Mouse (Mus musculus): ENCODE measurements around the gene Slc35d2. TPM values are rescaled to one million over a fixed set of nuclear protein-coding genes. Genes with fewer than 3 reads are reported as not detected.

Slc35d2 gene
- 10 to 100 TPM in 1 of 2 experiments, 1 to 10 TPM in 1; 7.8 to 11.7 TPM for total RNA-seq (2021)
- long read RNA-seq, experiment 1, partial matches to known transcripts, result 0 of 11 reads
- long read RNA-seq, experiment 1, other reads (novel, unspliced or antisense), result 6 of 11 reads
- long read RNA-seq, experiment 2, transcript Slc35d2-201 (12 exons, 2,303 nt), result major isoform, 5 of 10 reads
- long read RNA-seq, experiment 2, partial matches to known transcripts, result 1 of 10 reads
- long read RNA-seq, experiment 2, other reads (novel, unspliced or antisense), result 4 of 10 reads

- DNase-seq (ENCODE audit: low spot score in 2 of 2), result peak; percentile 44 to 52
These were observed at the start of gene Slc35d2 for GRCm38 (mm10) chr13:64128858-64129615. Gene Slc35d2 (minus strand): TSS chr13:64129368.

DNA sequence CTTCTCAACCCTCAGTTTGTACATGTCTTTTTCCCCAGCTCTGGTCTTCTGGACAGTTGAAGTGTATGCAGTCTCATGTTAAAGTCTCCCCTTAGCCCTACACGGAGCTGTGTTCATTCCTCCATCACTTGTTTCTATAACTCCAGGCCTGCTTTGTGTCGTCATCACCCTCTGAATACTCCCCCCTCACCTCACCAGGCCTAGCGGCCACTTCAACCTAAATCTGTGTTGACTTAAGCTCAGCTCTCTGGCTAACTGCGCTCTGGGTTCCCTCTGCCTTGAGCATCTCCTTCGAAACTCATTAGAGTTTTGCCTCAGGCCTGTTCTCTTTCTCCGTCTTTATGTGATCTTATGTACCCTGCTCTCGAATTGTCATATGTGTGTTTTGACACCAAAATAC is 48.8 kb upstream of the Slc35d2 start:
- no peak for DNase-seq (ENCODE audit: low spot score in 2 of 2)

DNA sequence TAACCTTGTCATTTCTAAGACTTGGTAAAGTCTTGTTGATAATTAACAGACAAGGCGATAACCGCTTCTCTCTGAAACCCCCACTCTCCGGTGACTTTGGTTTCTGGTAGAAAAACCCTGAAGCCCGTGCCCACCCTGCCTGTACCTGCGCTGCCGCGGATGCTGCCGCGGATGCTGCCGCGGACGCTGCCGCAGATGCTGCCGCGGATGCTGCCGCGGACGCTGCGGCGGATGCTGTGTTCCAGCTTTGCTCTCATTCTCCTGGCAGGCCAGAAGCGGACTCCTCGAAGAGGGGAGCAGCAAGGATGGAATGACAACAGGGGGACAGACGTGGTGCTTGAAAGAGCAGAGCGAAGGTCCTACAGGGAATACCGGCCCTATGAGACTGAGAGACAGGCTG is 40.6 kb upstream of the Slc35d2 start:
- no peak for DNase-seq (ENCODE audit: low spot score in 2 of 2)

GRCm38 (mm10) chr13:64163147-64163715 is 34.1 kb upstream of the Slc35d2 start:
- no peak for DNase-seq (ENCODE audit: low spot score in 2 of 2)

- no peak for DNase-seq (ENCODE audit: low spot score in 2 of 2)
These were observed 33.5 kb upstream of the Slc35d2 start for GRCm38 (mm10) chr13:64162626-64163025.

DNA sequence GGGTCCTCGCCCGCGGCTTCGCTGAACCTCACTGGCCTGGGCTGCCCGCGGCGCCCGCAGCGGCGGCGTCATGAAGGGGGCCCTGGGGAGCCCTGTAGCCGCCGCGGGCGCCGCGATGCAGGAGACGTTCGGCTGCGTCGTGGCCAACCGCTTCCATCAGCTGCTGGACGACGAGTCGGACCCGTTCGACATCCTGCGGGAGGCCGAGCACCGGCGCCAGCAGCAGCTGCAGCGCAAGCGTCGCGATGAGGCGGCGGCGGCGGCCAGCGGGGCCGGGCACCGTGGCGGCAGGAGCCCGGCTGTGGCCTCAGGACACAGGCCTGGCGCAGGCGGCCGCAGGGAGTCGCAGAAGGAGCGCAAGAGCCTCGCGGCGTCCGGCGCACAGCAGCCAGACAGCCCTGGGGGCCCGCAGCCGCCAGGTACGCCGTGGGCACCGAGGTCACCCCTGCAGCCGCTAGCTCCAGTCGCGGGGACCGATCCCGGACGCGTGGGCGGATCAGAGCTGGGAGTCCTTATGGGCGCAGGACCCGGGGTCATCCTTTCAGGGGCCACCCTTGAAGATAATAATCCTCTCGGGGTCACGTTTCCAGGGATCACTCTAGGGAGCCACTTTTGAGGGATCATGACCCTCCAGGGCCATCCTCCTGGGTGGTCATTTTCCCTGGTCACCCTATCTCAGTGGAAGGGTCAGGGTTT is 32.9 kb upstream of the Slc35d2 start:
- no peak for DNase-seq (ENCODE audit: low spot score in 2 of 2)

- peak; percentile 88 to 96 for DNase-seq (ENCODE audit: low spot score in 2 of 2)
These were observed 32.4 kb upstream of the Slc35d2 start, which contains the start of gene Habp4 for GRCm38 (mm10) chr13:64161548-64161915. Gene Habp4 (plus strand): TSS chr13:64161824.

DNA sequence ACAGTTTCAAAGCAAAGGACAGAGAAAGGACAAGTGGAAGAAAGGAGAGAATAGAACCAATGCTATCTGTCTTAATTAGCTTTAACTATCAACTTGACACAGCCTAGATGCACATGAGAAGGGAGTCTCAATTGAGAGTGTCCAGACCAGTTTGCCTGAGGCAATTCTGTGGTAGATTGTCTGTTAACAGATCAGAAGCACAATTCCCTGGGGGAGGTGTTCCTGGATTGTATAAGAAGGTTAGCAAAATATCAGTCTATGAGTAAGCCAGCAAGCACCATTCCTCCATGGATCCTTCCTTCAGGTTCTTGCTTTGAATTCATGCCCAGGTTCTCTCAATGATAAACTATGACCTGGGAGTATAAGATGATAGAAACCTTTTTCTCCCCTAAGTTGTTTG is 27.8 kb upstream of the Slc35d2 start:
- DNase-seq (ENCODE audit: low spot score in 2 of 2), result no peak

GRCm38 (mm10) chr13:64155171-64155571 is 26.0 kb upstream of the Slc35d2 start:
- DNase-seq (ENCODE audit: low spot score in 2 of 2), result no peak

- DNase-seq (ENCODE audit: low spot score in 2 of 2), result no peak
These were observed 25.5 kb upstream of the Slc35d2 start for GRCm38 (mm10) chr13:64154651-64155050.

DNA sequence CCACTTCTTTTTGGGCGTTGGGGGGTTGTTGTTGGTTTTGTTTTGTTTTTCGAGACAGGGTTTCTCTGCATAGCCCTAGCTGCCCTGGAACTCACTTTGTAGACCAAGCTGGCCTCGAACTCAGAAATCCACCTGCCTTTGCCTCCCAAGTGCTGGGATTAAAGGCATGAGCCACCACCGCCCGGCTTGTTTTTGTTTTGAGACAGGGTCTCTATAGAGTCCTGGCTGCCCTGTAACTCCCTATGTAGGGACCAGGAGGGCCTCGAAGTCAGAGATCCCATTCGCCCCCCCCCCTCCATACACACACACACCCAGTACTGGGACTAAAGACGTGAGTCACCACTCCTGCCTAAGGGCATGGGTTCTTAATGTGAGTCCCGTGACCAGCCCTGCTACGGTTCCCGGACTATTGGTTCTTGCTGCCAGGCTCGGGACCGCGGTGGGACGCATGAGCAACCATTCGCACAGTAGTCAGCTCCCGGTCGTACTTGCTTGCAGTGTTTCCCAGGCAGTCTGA is 24.6 kb upstream of the Slc35d2 start:
- DNase-seq (ENCODE audit: low spot score in 2 of 2), result peak in 1 of 2 experiments; percentile 7

DNA sequence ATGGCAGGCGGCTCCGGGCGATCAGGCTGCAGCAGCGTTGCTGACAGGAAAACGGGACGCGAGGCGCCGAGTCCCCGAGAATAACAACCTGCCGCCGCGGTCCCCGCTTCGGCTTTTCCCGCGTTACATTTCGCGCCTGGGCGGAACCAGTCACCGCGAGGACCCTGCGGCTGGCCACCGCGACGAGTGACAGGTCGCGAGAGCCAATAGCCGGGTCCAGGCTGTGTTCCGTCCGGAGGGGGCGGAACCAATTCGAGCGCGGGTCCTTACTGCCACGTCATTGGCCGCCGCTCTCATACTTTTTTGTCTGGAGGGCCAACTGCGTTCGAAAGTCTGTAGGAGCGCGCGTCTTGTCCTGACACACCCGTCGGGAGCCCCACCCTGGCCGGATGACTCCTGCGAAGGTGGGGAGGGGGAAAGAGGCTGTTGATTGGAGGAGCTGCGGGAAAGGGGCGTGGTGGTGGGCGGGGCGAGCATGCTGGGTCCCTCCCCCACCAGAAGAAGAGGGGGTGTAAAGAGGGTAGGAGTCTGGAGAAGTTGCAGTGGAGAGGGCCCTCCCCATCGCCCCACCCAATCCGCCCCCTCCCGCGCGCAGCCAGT is 24.0 kb upstream of the Slc35d2 start, which contains the start of gene Zfp367:
Gene Zfp367, minus strand, starts transcription at position 120 of the 600 bp plus-strand sequence.
- DNase-seq (ENCODE audit: low spot score in 2 of 2), result peak; percentile 90 to 96

DNA sequence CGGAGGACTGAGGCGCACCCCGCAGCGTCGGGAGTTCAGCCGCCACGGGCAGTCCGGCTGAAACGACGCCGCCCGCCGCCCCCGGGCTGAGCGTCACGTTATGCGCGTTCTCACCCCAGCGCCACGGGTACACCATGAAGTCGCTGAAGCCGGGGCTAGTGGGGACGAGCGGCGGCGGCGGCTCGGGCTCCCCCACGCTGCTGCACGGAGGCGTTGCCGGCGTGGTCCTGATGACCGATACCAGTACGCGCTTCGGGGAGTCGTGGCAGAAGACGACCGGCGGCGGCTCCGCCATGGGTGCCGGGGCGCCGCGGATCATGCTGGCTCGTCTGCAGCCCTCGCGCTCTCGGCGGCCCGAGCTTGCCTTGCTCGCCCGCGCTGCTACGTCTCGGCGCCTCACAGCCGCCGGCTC is 23.5 kb upstream of the Slc35d2 start:
- peak in 1 of 2 experiments; percentile 25 for DNase-seq (ENCODE audit: low spot score in 2 of 2)

DNA sequence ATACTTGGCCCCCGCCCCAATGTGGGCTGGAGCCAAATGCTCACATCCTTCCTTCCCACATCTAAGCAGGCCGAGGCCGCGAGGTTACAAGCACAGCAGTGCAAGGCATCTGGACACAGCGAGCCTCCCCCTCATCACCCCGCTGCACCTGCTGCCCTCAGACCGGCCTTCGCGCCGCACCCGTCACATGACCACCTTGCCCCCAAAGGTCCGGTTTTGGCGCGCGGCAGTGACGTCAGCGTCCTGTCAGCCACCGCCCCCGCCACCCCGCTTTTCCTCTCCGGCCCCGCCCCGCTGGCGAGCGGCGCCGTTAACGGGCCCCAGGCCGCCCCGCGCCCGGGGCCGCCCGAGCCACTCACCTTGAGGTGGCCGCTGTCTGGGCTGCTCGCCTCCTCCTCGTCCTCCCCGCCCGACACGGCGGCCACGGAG is 23.1 kb upstream of the Slc35d2 start:
- DNase-seq (ENCODE audit: low spot score in 2 of 2), result peak; percentile 70 to 76

- no peak for DNase-seq (ENCODE audit: low spot score in 2 of 2)
These were observed 21.0 kb upstream of the Slc35d2 start for GRCm38 (mm10) chr13:64150121-64150520.

DNA sequence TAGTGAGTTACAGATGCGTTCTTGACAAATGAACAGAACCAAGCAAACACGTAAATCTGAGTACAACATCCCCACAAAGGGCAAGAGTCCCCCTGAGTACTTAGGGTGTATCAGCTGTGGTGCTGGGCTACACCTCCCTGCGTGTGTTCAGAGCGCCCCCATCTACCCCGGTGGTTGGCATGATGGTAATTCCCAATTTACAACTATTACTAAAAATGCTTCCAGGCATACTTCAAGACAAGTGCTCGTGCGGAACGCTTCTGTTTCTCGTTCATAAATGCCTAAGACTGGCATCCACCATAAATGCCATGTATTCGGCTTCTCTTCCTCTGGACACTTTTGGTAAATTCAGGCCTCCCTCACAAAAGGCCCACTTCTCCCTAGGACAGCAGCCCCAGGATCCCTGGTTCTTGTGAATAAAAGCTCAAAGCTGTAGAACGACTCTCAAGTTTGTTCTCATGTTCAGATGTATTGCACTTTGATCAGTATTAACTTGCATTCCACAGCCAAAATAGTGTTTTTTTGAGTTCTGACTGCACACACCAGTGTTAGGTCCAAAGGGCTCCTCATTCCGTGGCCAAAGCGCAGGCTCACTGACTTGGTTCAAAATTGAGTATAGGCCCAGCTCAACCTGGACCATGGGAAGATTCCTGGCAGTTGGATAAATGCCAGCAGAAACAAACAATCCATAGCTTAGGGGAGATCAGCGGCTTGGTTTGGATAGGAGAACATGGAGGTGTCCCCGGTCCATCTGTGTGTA is 628 bp upstream of the Slc35d2 start:
- DNase-seq (ENCODE audit: low spot score in 2 of 2), result peak; percentile 9 to 26

- DNase-seq (ENCODE audit: low spot score in 2 of 2), result no peak
These were observed 2.9 kb downstream of the Slc35d2 start for GRCm38 (mm10) chr13:64126316-64126715.

DNA sequence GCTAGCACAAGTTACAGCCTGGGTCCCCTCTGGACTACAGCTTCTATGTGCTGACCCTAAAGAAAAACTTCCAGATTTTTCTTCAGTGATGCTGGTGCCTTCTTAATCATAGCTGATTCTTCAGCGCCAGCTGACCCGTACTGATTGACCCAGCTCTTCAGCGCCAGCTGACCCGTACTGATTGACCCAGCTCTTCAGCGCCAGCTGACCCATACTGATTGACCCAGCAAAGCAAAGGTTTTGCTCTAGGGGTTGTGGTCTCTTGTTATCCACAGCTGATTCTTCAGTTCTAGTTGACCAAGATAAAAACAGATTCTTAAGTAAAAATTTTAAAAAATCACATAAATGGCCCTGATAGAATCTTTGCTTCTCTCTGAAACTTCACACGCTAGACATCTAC is 4.3 kb downstream of the Slc35d2 start:
- no peak for DNase-seq (ENCODE audit: low spot score in 2 of 2)

DNA sequence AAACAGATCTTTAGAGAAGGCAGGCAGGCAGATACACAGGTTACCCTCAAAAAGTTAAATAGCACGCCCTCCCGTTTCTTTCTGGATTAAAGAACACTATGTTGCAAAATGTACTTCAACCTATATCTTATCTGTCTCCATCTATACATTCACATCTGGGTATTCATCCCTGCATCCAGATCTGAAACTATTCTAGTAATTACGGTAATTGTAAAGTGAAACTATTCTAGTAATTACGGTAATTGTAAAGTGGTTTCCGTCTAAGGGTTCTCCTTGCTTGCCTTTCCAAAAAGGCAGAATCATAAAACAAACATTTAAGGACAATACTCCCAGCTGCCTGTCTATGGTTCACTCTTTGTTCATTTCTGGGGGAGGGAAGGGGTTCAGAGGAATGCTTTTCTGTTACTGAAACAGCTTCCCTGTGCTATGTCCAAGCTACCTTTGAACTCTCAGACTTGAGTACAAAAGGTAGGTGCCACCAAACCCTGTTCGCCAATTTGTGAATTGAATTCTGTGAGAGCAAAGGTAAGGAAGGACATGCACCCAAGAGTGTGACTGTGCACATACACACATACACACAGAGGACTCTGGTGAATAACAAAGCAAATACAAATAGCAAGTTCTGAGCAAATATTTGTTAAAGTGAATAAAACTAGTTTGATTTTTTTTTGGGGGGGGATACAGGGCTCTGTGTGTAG is 5.5 kb downstream of the Slc35d2 start:
- no peak for DNase-seq (ENCODE audit: low spot score in 2 of 2)

Data from adrenal gland, postnatal 4 days (tissue).